Mouse (Mus musculus) CH12.LX (cell line): ENCODE results near the gene Kndc1. TPM values are rescaled to one million over a fixed set of nuclear protein-coding genes. Genes with fewer than 3 reads are reported as not detected.

ENCODE experiments used
- DNase-seq: peaks from one replicate; pipeline ENCODE4 v3.0.0-alpha.2; 2013; ENCODE audit errors: extremely low read depth
- H3K27ac ChIP-seq: 2 replicates; pipeline ENCODE4 v1.5.1; 2012; ENCODE audit warnings: low read depth, mild to moderate bottlenecking, control low read depth, moderate library complexity; ENCODE audit not compliant: insufficient read depth
- H3K27me3 ChIP-seq: replicated peaks from 2 replicates; pipeline ENCODE3; 2012; ENCODE audit warnings: inconsistent platforms
- H3K36me3 ChIP-seq, 2 experiments: replicated peaks in 1 of 2; 2 replicates each; pipeline versions ENCODE3 to v1.6.1; 2012; ENCODE audit warnings: inconsistent platforms in 1 of 2, low read length in 1 of 2, mild to moderate bottlenecking in 1 of 2, mixed read lengths in 1 of 2, moderate library complexity in 1 of 2; ENCODE audit not compliant: control insufficient read depth in 1 of 2, insufficient read depth in 1 of 2
- H3K4me1 ChIP-seq, 2 experiments: 2 replicates each; pipeline ENCODE4 v1.6.1; 2012; ENCODE audit warnings: inconsistent platforms in 1 of 2, moderate library complexity in 1 of 2; ENCODE audit not compliant: insufficient read depth in 2 of 2, control insufficient read depth in 1 of 2
- H3K4me2 ChIP-seq: 2 replicates; pipeline ENCODE4 v1.6.1; 2012; ENCODE audit warnings: low read depth, mild to moderate bottlenecking, control low read depth; ENCODE audit not compliant: poor library complexity, insufficient read depth, severe bottlenecking
- H3K4me3 ChIP-seq, 3 experiments: fragments of 150-350 bp in 1 of 3; sonication (generic) in 1 of 3; replicated peaks in 1 of 3; 2 replicates each; pipeline versions ENCODE3 to v1.5.1; 2011 to 2012; ENCODE audit warnings: low read depth in 2 of 3, low read length in 2 of 3, mild to moderate bottlenecking in 2 of 3, moderate library complexity in 2 of 3, control low read depth in 1 of 3, improper control_type of control experiment in 1 of 3, inconsistent platforms in 1 of 3, mixed read lengths in 1 of 3; ENCODE audit not compliant: poor library complexity in 1 of 3
- H3K79me2 ChIP-seq: replicated peaks from 2 replicates; pipeline ENCODE4 v1.6.1; 2012; ENCODE audit warnings: mild to moderate bottlenecking, moderate library complexity; ENCODE audit not compliant: control insufficient read depth, poor library complexity, insufficient read depth, severe bottlenecking; ENCODE audit errors: extremely low read depth
- H3K9ac ChIP-seq: 2 replicates; pipeline ENCODE4 v1.6.1; 2012; ENCODE audit warnings: low read depth, mild to moderate bottlenecking, control low read depth, moderate library complexity; ENCODE audit not compliant: insufficient read depth
- H3K9me3 ChIP-seq: replicated peaks from 2 replicates; pipeline ENCODE3; 2012; ENCODE audit warnings: low read length, inconsistent platforms, mixed read lengths
- BHLHE40 ChIP-seq: IDR thresholded peaks from 2 replicates; pipeline ENCODE4 v1.6.1; 2011; ENCODE audit warnings: mild to moderate bottlenecking, low read depth, low read length, improper control_type of control experiment
- CTCF ChIP-seq, 2 experiments: IDR thresholded peaks in 1 of 2; conservative IDR thresholded peaks in 1 of 2; 2 replicates each; pipeline ENCODE4 v1.5.1; 2011 to 2012; ENCODE audit warnings: low read depth in 2 of 2, low read length in 2 of 2, improper control_type of control experiment in 1 of 2, inconsistent platforms in 1 of 2, mild to moderate bottlenecking in 1 of 2, moderate library complexity in 1 of 2
- ELF1 ChIP-seq: IDR thresholded peaks from 2 replicates; pipeline ENCODE4 v1.6.1; 2014; ENCODE audit warnings: low read depth, mild to moderate bottlenecking, inconsistent platforms, low read length, improper control_type of control experiment
- ETS1 ChIP-seq: conservative IDR thresholded peaks from 2 replicates; pipeline ENCODE4 v1.6.1; 2012; ENCODE audit warnings: low read depth, mild to moderate bottlenecking, inconsistent platforms, low read length, improper control_type of control experiment, moderate library complexity
- KAT2A ChIP-seq: IDR thresholded peaks from 2 replicates; pipeline ENCODE4 v1.6.1; 2012; ENCODE audit warnings: low read length, improper control_type of control experiment, inconsistent platforms; ENCODE audit not compliant: insufficient replicate concordance
- MAFK ChIP-seq: IDR thresholded peaks from 2 replicates; pipeline ENCODE4 v1.6.1; 2011; ENCODE audit warnings: low read length, improper control_type of control experiment; ENCODE audit not compliant: insufficient replicate concordance
- MAX ChIP-seq: IDR thresholded peaks from 2 replicates; pipeline ENCODE4 v1.6.1; 2011; ENCODE audit warnings: low read length, improper control_type of control experiment
- MXI1 ChIP-seq: IDR thresholded peaks from 2 replicates; pipeline ENCODE4 v1.6.1; 2011; ENCODE audit warnings: mild to moderate bottlenecking, low read depth, low read length, improper control_type of control experiment
- NELFE ChIP-seq: IDR thresholded peaks from 2 replicates; pipeline ENCODE4 v1.6.1; 2011; ENCODE audit warnings: low read depth, low read length, improper control_type of control experiment
- NRF1 ChIP-seq: IDR thresholded peaks from 2 replicates; pipeline ENCODE4 v1.6.1; 2014; ENCODE audit warnings: low read depth, mild to moderate bottlenecking, inconsistent platforms, low read length, improper control_type of control experiment, moderate library complexity
- POLR2A ChIP-seq: IDR thresholded peaks from 2 replicates; pipeline ENCODE4 v1.6.1; 2011; ENCODE audit warnings: low read depth, mild to moderate bottlenecking, improper control_type of control experiment, low read length
- POLR2AphosphoS2 ChIP-seq: IDR thresholded peaks from 2 replicates; pipeline ENCODE4 v1.6.1; 2011; ENCODE audit warnings: low read depth, low read length, improper control_type of control experiment
- RAD21 ChIP-seq: IDR thresholded peaks from 2 replicates; pipeline ENCODE4 v1.6.1; 2011; ENCODE audit warnings: low read depth, mild to moderate bottlenecking, low read length, improper control_type of control experiment, moderate library complexity
- SMC3 ChIP-seq: IDR thresholded peaks from 2 replicates; pipeline ENCODE4 v1.6.1; 2011; ENCODE audit warnings: low read depth, low read length, improper control_type of control experiment
- TCF12 ChIP-seq: IDR thresholded peaks from 2 replicates; pipeline ENCODE4 v1.6.1; 2014; ENCODE audit warnings: low read depth, mild to moderate bottlenecking, inconsistent platforms, low read length, improper control_type of control experiment
- UBTF ChIP-seq: IDR thresholded peaks from 2 replicates; pipeline ENCODE4 v1.6.1; 2012; ENCODE audit warnings: low read depth, mild to moderate bottlenecking, inconsistent platforms, low read length, improper control_type of control experiment, moderate library complexity
- USF1 ChIP-seq: IDR thresholded peaks from 2 replicates; pipeline ENCODE4 v1.6.1; 2014; ENCODE audit warnings: low read depth, mild to moderate bottlenecking, inconsistent platforms, low read length, improper control_type of control experiment
- USF2 ChIP-seq: conservative IDR thresholded peaks from 2 replicates; pipeline ENCODE4 v1.6.1; 2011; ENCODE audit warnings: low read depth, low read length, improper control_type of control experiment
- ZC3H11A ChIP-seq: IDR thresholded peaks from 2 replicates; pipeline ENCODE4 v1.6.1; 2012; ENCODE audit warnings: low read depth, mild to moderate bottlenecking, inconsistent platforms, low read length, improper control_type of control experiment
- ZKSCAN1 ChIP-seq: IDR thresholded peaks from 2 replicates; pipeline ENCODE4 v1.6.1; 2012; ENCODE audit warnings: low read depth, inconsistent platforms, low read length, improper control_type of control experiment, borderline replicate concordance
- dilution Hi-C: fragments of 300-500 bp; cut with MboI; formaldehyde crosslinking; loops from 2 replicates; pipeline ENCODE4 v1.14.3; 2020; ENCODE audit warnings: low sequenced_read_pairs; ENCODE audit not compliant: extremely low pct_unique_long_range_greater_than_20kb, extremely low pct_ligation_motif_present
- in situ Hi-C: fragments of 300-500 bp; cut with MboI; formaldehyde crosslinking; loops from 3 replicates; pipeline ENCODE4 v1.14.3; 2019; ENCODE audit warnings: low sequenced_read_pairs, low pct_ligation_motif_present, low pct_unique_long_range_greater_than_20kb, mixed read lengths
- polyA plus RNA-seq: library from polyadenylated mRNA; unstranded; fragments of >175 nt; gene quantifications from 2 replicates; pipeline ENCODE4 v1.2.1, GENCODE M21; 2012; ENCODE audit warnings: low read depth; ENCODE audit not compliant: insufficient read length
- total RNA-seq, 2 experiments: library from RNA; depleted of rRNA; stranded (reverse); fragments of 300-350 nt in 1 of 2; fragments of >200 nt in 1 of 2; gene quantifications; 2 replicates each; pipeline ENCODE4 v1.2.3; 2012 to 2014

The Kndc1 gene
- total and polyA plus RNA-seq, 3 experiments, result 2.3 to 5.0 (median 4.0) TPM

GRCm38 (mm10) chr7:139936705-139937104 is 42.2 kb downstream of the Kndc1 start:
- DNase-seq, result peak; percentile 66
- Histone ChIP-seq H3K79me2 (no peaks in the 10 kb centered on the region), H3K27ac (peak overlapping the region; percentile 21; the same call in 1 of the 2 replicates), H3K4me1 (peaks cover 11 to 88% of the 10 kb centered on the region in 2 experiments), H3K27me3 (no peaks in the 10 kb centered on the region), H3K36me3 (peaks cover 3 to 35% of the 10 kb centered on the region in 2 experiments), H3K9ac (peak overlapping the region; percentile 20), H3K4me2 (peak overlapping the region; percentile 63; the same call in 1 of the 2 replicates), H3K4me3 (peak overlapping the region in 1 of 3 experiments; percentile 37), H3K9me3 (no peaks in the 10 kb centered on the region)
- dilution Hi-C loops (no loop called here), in situ Hi-C loops (no loop called here)
- TF ChIP-seq ELF1, result no peak
- no peak for TF ChIP-seq RAD21
- no peak for TF ChIP-seq KAT2A
- peak; percentile 87 for TF ChIP-seq USF1
- TF ChIP-seq POLR2A, result no peak
- no peak for TF ChIP-seq CTCF (conservative IDR thresholded peaks at IDR 0.05 in 1 of 2, IDR thresholded peaks at IDR 0.05 in 1 of 2; ENCODE audit: low read depth in 2 of 2, low read length in 2 of 2)
- no peak for TF ChIP-seq ZKSCAN1
- peak; percentile 90 for TF ChIP-seq MAX
- peak; percentile 50 for TF ChIP-seq ETS1
- TF ChIP-seq TCF12, result peak; percentile 74; the same call in 1 of the 2 replicates
- TF ChIP-seq UBTF, result no peak
- no peak for TF ChIP-seq MAFK
- peak; percentile 78 for TF ChIP-seq USF2
- no peak for TF ChIP-seq POLR2AphosphoS2
- TF ChIP-seq MXI1, result no peak
- peak; percentile 84 for TF ChIP-seq BHLHE40

GRCm38 (mm10) chr7:139937138-139937537 is 42.6 kb downstream of the Kndc1 start:
- Histone ChIP-seq H3K79me2 (no peaks in the 10 kb centered on the region), H3K4me1 (peaks cover 11 to 86% of the 10 kb centered on the region in 2 experiments), H3K36me3 (peaks cover 3 to 35% of the 10 kb centered on the region in 2 experiments), H3K9ac (peak overlapping the region; percentile 20), H3K27ac (peak overlapping the region; percentile 21; the same call in 1 of the 2 replicates), H3K4me3 (peak overlapping the region; percentile 1 to 37 (median 7)), H3K4me2 (peak overlapping the region; percentile 63), H3K9me3 (no peaks in the 10 kb centered on the region), H3K27me3 (no peaks in the 10 kb centered on the region)
- no peak for DNase-seq
- TF ChIP-seq NRF1 (no peak), NELFE (no peak), ZKSCAN1 (no peak), TCF12 (peak; percentile 5; the same call in 1 of the 2 replicates), ZC3H11A (no peak), USF2 (no peak), SMC3 (no peak), MXI1 (no peak; the same call in 1 of the 2 replicates), ETS1 (no peak)
- dilution Hi-C loops, result no loop called here
- in situ Hi-C loops, result no loop called here
